Mouse (Mus musculus) embryo, embryonic 10.5 days (tissue): ENCODE measurements around the gene Pcyt1b.

ENCODE experiments used
- DNase-seq: peaks from one replicate; pipeline ENCODE4 v3.0.0-alpha.2; 2015; ENCODE audit warnings: low spot score

Gene Pcyt1b

GRCm38 (mm10) chrX:93732407-93732806 is 77.7 kb downstream of the Pcyt1b start:
- no peak for DNase-seq

GRCm38 (mm10) chrX:93732975-93733748 is 78.5 kb downstream of the Pcyt1b start:
- DNase-seq, result no peak

GRCm38 (mm10) chrX:93749165-93749564 is 94.5 kb downstream of the Pcyt1b start:
- DNase-seq, result no peak

GRCm38 (mm10) chrX:93750566-93750965 is 95.9 kb downstream of the Pcyt1b start:
- DNase-seq, result no peak

- peak; percentile 9 for DNase-seq
Measured at GRCm38 (mm10) chrX:93755210-93755842, 100.7 kb downstream of the Pcyt1b start.

GRCm38 (mm10) chrX:93756867-93757455 is 102.3 kb downstream of the Pcyt1b start:
- DNase-seq, result no peak

GRCm38 (mm10) chrX:93760770-93761169 is 106.1 kb downstream of the Pcyt1b start:
- no peak for DNase-seq

- no peak for DNase-seq
Measured at GRCm38 (mm10) chrX:93789562-93789961, 134.9 kb downstream of the Pcyt1b start.

- DNase-seq, result peak; percentile 51
Measured at GRCm38 (mm10) chrX:93793168-93793567, 138.5 kb downstream of the Pcyt1b start.
